Mouse (Mus musculus) G1E (cell line): Measurements from ENCODE around the gene Nos1. TPM values are rescaled to one million over a fixed set of nuclear protein-coding genes. Genes with fewer than 3 reads are reported as not detected.

Source experiments
- ATAC-seq: 2 replicates; pipeline ENCODE4 v1.8.0; 2016; ENCODE audit warnings: mild to moderate bottlenecking; ENCODE audit not compliant: insufficient number of reproducible peaks, poor library complexity, low FRiP score, severe bottlenecking; ENCODE audit errors: extremely low read depth
- DNase-seq: peaks from one replicate; pipeline ENCODE4 v3.0.0; 2012; ENCODE audit warnings: low spot score
- H3K27me3 ChIP-seq: 2 replicates; pipeline ENCODE4 v1.6.1; 2012; ENCODE audit warnings: mild to moderate bottlenecking, low read length, inconsistent platforms; ENCODE audit not compliant: insufficient read depth
- H3K36me3 ChIP-seq: replicated peaks from 2 replicates; pipeline ENCODE3; 2012; ENCODE audit warnings: mild to moderate bottlenecking, inconsistent platforms
- H3K4me1 ChIP-seq: 2 replicates; pipeline ENCODE4 v1.6.1; 2012; ENCODE audit warnings: low read depth, low read length, inconsistent platforms, mixed read lengths; ENCODE audit not compliant: insufficient read depth
- H3K4me3 ChIP-seq: 2 replicates; pipeline ENCODE4 v1.5.1; 2012; ENCODE audit warnings: low read depth, mild to moderate bottlenecking, inconsistent platforms, low read length, moderate library complexity, mixed read lengths
- H3K9me3 ChIP-seq: replicated peaks from 2 replicates; pipeline ENCODE4 v1.6.1; 2012; ENCODE audit warnings: inconsistent platforms
- CTCF ChIP-seq: IDR thresholded peaks from 2 replicates; pipeline ENCODE4 v1.5.1; 2012; ENCODE audit warnings: low read depth, low read length, inconsistent platforms, mixed read lengths
- GATA1 ChIP-seq: IDR thresholded peaks from 2 replicates; pipeline ENCODE4 v1.6.1; 2012; ENCODE audit warnings: borderline replicate concordance, low read length, inconsistent platforms, mixed read lengths
- GATA2 ChIP-seq: IDR thresholded peaks from 2 replicates; pipeline ENCODE4 v1.6.1; 2012; ENCODE audit warnings: low read depth, low read length, inconsistent platforms, borderline replicate concordance
- POLR2AphosphoS5 ChIP-seq: IDR thresholded peaks from 2 replicates; pipeline ENCODE4 v1.6.1; 2012; ENCODE audit warnings: low read depth, low read length, inconsistent platforms; ENCODE audit not compliant: insufficient replicate concordance
- TAL1 ChIP-seq: conservative IDR thresholded peaks from 2 replicates; pipeline ENCODE4 v1.6.1; 2012; ENCODE audit warnings: low read depth, low read length, inconsistent platforms, mixed read lengths
- polyA plus RNA-seq: library from polyadenylated mRNA; stranded (reverse); fragments of >175 nt; gene quantifications from 2 replicates; pipeline ENCODE4 v1.2.3, GENCODE M21; 2012
- total RNA-seq, 2 experiments: library from RNA; stranded (forward) in 1 of 2; stranded (reverse) in 1 of 2; fragments of 200-1000 nt in 1 of 2; fragments of >200 nt in 1 of 2; fragmentation: Nextera tagmentation in 1 of 2; gene quantifications; 2 replicates each; pipeline ENCODE4 v1.2.3; 2014 to 2017

The Nos1 gene
- total and polyA plus RNA-seq, 3 experiments = 0.05 TPM; not detected in 2

DNA sequence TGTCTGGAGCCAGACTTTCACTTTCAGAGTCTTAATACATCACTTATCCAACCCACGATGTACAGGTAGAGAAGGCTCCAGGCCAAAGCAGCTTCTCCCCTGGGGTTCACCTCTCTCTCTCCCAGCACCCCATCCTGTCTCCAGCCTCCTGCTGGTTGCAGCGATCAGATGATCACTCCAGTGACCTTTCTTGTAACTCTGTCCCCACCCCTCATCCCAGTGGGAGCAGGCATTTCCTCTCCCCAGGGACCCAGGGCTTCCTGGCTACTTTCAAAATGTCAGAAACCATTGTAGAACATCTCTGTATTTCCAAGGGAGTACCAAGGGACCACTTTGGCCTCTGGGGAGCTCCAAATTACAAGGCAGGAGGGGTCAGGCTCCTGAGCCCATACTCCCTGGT, 104.2 kb downstream of the Nos1 start:
- no peaks in the 10 kb centered on the region for H3K36me3 ChIP-seq
- TF ChIP-seq GATA2 (no peak), TAL1 (no peak), GATA1 (no peak), CTCF (no peak), POLR2AphosphoS5 (no peak)
- no peaks in the 10 kb centered on the region for H3K27me3 ChIP-seq
- ATAC-seq (no peak), DNase-seq (no peak)
- no peaks in the 10 kb centered on the region for H3K4me1 ChIP-seq
- H3K4me3 ChIP-seq = no peak overlapping the region
- H3K9me3 ChIP-seq = peaks cover 88% of the 10 kb centered on the region

DNA sequence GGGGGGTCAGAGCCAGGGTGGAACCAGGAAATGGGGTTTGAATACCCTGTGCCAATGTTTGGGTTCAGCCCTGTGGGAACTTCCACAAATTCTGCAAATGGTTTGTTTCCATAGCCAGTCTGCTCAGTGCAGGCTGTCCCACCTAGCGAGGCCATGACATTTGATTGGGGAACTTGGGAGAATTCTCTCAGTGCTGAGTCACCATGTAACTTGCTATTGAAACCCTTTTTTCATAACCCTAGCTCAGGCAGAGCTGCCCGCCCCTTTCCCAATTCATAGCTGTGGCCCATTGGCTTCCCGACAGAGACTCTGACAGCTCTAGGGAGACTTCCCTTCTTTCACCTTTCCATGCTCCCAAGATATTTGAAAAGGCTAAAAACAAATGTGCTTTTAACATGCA, 107.3 kb downstream of the Nos1 start:
- H3K4me1 ChIP-seq = no peaks in the 10 kb centered on the region
- DNase-seq (no peak), ATAC-seq (no peak)
- H3K4me3 ChIP-seq = no peak overlapping the region
- H3K9me3 ChIP-seq = peaks cover 89% of the 10 kb centered on the region
- no peaks in the 10 kb centered on the region for H3K36me3 ChIP-seq
- no peaks in the 10 kb centered on the region for H3K27me3 ChIP-seq
- TF ChIP-seq TAL1 (no peak), GATA2 (no peak), POLR2AphosphoS5 (no peak)

DNA sequence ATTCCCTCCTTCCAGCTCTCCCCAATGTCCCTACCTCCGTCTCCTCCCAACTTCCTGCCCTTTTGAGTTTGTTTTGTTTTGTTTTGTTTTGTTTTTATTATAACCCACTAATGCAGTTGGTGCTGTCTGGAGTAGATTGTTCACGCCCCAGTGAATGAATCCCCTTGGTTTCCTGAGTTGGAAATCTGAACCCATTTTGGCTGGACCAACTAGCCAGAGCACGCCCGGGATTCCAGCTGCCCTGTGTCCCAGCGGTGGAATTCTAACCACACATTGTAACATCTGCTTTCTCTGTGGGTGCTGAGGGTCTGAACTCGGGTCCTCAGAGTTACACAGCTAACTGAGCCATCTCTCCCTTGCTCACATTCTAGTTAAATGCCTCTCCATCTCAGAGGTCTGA, 108.1 kb downstream of the Nos1 start:
- no peaks in the 10 kb centered on the region for H3K27me3 ChIP-seq
- no peak for TF ChIP-seq CTCF
- TF ChIP-seq GATA2 = no peak
- no peak for TF ChIP-seq TAL1
- no peak for TF ChIP-seq GATA1
- TF ChIP-seq POLR2AphosphoS5 = no peak
- no peaks in the 10 kb centered on the region for H3K4me1 ChIP-seq
- H3K36me3 ChIP-seq = no peaks in the 10 kb centered on the region
- H3K9me3 ChIP-seq = peaks cover 88% of the 10 kb centered on the region
- no peak for ATAC-seq
- no peak for DNase-seq
- H3K4me3 ChIP-seq = no peak overlapping the region

DNA sequence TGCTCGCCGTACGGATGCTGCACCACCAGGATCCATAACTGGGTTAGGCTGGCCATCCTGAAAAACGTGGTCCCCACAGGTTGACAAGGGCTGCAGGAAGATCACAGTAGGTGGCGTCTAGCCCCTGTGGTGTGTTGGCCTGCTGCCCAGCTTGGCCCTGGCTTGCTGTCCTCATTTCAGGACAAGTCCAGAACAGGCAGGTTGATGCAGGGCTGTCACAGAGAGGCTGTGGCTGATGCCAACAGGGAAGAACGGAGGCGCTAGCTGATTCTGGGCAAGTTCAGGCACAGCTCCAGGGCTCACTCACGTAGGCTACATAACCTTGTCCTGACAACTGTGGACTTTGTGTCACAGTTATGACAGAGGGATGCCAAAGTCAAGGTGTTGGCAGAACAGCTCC, 108.7 kb downstream of the Nos1 start:
- Histone ChIP-seq H3K27me3 (no peaks in the 10 kb centered on the region), H3K9me3 (peaks cover 89% of the 10 kb centered on the region), H3K36me3 (no peaks in the 10 kb centered on the region), H3K4me3 (peak overlapping the region; percentile 0; the same call in 1 of the 2 replicates), H3K4me1 (no peaks in the 10 kb centered on the region)
- TF ChIP-seq GATA1 (no peak), POLR2AphosphoS5 (no peak), CTCF (no peak), TAL1 (no peak), GATA2 (no peak)
- ATAC-seq (no peak), DNase-seq (no peak)

DNA sequence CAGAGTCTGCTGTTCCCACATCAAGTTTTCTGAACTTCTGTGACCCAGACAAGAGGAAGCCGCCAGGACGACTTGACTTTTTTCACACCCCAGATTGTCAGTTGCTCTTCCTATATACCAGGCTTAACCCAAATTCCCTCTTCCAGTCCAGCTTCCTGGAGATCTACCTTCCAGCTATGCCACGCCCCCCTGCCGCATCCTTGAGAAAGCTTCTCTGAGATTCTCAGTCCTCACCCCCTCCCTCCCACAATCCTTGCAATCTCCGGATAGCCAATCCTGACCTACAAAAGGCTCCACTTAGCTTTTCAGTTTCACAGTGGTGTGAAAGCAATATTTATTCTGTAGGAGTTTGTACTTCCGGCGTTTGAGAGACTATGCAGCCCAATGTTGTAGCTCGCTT, 110.0 kb downstream of the Nos1 start:
- no peak for DNase-seq
- ATAC-seq = no peak
- no peak for TF ChIP-seq POLR2AphosphoS5
- TF ChIP-seq TAL1 = no peak
- no peak for TF ChIP-seq GATA2
- TF ChIP-seq GATA1 = no peak
- Histone ChIP-seq H3K36me3 (no peaks in the 10 kb centered on the region), H3K9me3 (peaks cover 84% of the 10 kb centered on the region), H3K27me3 (no peaks in the 10 kb centered on the region), H3K4me3 (no peak overlapping the region), H3K4me1 (no peaks in the 10 kb centered on the region)

DNA sequence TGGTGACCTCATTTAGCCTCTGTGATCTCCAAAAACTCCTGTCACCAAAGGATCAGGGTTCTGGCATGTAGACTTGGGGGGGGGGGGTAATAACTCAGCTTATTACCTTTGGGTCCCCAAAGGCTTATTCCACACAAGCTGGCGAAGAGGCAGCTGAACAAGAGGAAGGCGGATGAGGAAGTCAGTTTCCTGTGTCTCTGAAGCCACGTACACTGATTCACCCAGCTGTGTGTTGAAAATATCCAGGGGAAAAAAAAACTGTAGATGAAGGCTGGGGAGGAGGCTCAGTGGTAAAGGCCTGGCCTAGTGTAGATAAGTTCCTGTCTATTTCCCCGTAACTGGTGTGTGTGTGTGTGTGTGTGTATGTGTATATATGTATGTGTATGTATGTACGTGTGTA, 110.7 kb downstream of the Nos1 start:
- Histone ChIP-seq H3K36me3 (no peaks in the 10 kb centered on the region), H3K9me3 (peaks cover 84% of the 10 kb centered on the region), H3K4me1 (no peaks in the 10 kb centered on the region), H3K4me3 (no peak overlapping the region), H3K27me3 (no peaks in the 10 kb centered on the region)
- TF ChIP-seq POLR2AphosphoS5 = no peak
- no peak for TF ChIP-seq GATA2
- TF ChIP-seq CTCF = no peak
- no peak for TF ChIP-seq TAL1
- TF ChIP-seq GATA1 = no peak
- ATAC-seq = no peak
- DNase-seq = no peak

DNA sequence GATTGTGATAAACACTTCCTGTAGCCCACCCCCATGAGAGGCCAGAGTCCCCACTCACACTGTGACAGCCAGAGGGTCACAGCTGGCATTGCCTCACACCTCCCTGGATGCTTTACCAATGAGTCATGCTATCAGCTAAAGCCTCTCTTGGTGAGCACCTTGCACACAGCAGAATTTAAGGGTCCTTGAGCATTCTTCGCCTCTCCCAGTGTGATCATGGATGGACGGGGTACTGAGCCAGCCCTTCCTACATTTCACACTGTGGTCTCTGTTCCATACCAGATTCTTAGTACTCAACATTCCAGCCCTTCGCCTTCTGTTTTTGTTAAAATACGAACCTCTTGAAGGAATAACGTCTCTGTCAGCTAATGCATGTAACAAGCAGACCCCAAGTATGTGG, 113.2 kb downstream of the Nos1 start:
- H3K36me3 ChIP-seq = no peaks in the 10 kb centered on the region
- H3K27me3 ChIP-seq = no peaks in the 10 kb centered on the region
- H3K4me1 ChIP-seq = no peaks in the 10 kb centered on the region
- TF ChIP-seq GATA1 (no peak), CTCF (no peak), GATA2 (no peak), TAL1 (no peak), POLR2AphosphoS5 (no peak)
- no peak for ATAC-seq
- peaks cover 84% of the 10 kb centered on the region for H3K9me3 ChIP-seq
- no peak for DNase-seq
- H3K4me3 ChIP-seq = no peak overlapping the region
